Mouse (Mus musculus) stomach, postnatal 0 days (tissue): ENCODE results near the gene Rtkn.

Source experiments
- CTCF ChIP-seq: IDR thresholded peaks from 2 replicates; pipeline ENCODE4 v1.5.1; 2016; ENCODE audit warnings: antibody characterized with exemption, low read depth, mild to moderate bottlenecking, moderate library complexity
- EP300 ChIP-seq: optimal IDR thresholded peaks from 2 replicates; pipeline ENCODE3; 2016; ENCODE audit warnings: antibody characterized with exemption

DNA sequence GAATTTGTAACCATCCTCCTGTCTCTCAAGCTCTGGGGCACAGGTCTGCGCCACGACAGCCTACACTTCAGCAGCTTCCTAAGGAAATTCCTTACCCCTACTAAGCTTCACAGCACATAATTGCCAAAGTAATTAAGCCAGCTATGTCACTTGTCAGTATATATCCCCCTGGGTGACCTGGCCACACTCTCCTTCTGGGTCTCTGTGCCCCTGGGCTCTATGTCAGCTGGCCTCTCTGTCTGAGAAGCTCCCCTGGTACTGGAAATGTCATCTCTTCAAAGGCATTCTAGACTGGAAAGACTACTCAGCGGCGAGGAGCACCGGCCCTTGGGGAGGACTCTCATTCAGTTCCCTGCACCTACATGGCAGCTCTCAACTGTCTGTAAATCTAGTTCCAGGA is 12.3 kb upstream of the Rtkn start:
- TF ChIP-seq CTCF (no peak), EP300 (no peak)
